Mouse (Mus musculus) erythroblast, embryonic 14.5 days (primary cell): ENCODE measurements around the gene Abca4. TPM values are rescaled to one million over a fixed set of nuclear protein-coding genes. Genes with fewer than 3 reads are reported as not detected.

Source experiments
- H3K27me3 ChIP-seq: 2 replicates; pipeline ENCODE4 v1.6.1; 2012; ENCODE audit warnings: inconsistent platforms; ENCODE audit not compliant: control insufficient read depth
- H3K36me3 ChIP-seq: 2 replicates; pipeline ENCODE4 v1.6.1; 2012; ENCODE audit warnings: mild to moderate bottlenecking, inconsistent platforms; ENCODE audit not compliant: control insufficient read depth
- H3K4me1 ChIP-seq: 2 replicates; pipeline ENCODE4 v1.6.1; 2012; ENCODE audit warnings: inconsistent platforms; ENCODE audit not compliant: control insufficient read depth
- H3K4me3 ChIP-seq: replicated peaks from 2 replicates; pipeline ENCODE3; 2012; ENCODE audit warnings: moderate library complexity, mild to moderate bottlenecking, inconsistent platforms
- H3K9me3 ChIP-seq: 2 replicates; pipeline ENCODE4 v1.6.1; 2012; ENCODE audit warnings: low read length, inconsistent platforms, mixed read lengths; ENCODE audit not compliant: control insufficient read depth
- GATA1 ChIP-seq: IDR thresholded peaks from 2 replicates; pipeline ENCODE4 v1.6.1; 2012; ENCODE audit warnings: low read length, inconsistent platforms, mixed read lengths
- TAL1 ChIP-seq: IDR thresholded peaks from 3 replicates; pipeline ENCODE4 v1.6.1; 2012; ENCODE audit warnings: low read length, inconsistent platforms, mixed read lengths
- polyA plus RNA-seq: library from polyadenylated mRNA; stranded (reverse); fragments of >175 nt; gene quantifications from 2 replicates; pipeline ENCODE4 v1.2.3, GENCODE M21; 2012

The Abca4 gene
- polyA plus RNA-seq, 1 experiment: 0.05 TPM

DNA sequence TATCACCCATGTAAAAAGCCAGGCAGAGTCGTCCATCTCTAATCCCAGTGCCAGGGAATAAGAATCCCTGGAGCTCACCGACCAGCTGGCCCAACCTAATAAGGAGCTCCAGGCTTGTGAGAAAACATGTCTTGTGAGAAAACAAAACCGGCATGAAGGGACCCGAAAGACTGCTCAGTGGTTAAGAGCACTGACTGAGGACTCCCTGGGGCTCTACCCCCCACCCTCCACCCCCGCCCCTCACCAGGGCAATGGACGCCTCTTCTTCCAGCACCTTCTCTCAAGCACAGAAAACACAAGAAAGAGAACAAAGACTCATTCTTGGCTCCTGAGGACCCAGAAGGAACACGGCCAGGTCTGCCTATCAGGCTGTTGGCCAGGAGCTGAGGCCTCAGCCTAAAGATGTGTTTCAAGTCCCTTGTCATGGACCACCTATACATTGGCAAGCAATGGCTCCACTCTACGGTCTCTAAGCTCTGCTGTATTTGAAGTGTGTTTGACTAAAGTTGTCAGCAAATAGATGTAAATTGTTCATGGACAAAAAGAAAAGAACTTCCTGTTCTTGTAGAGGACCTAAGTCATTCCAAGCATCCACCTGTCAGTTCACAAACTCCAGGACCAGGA is 23.1 kb upstream of the Abca4 start:
- TF ChIP-seq GATA1: no peak
- TF ChIP-seq TAL1: no peak
- Histone ChIP-seq H3K9me3 (no peaks in the 10 kb centered on the region), H3K27me3 (no peaks in the 10 kb centered on the region)

DNA sequence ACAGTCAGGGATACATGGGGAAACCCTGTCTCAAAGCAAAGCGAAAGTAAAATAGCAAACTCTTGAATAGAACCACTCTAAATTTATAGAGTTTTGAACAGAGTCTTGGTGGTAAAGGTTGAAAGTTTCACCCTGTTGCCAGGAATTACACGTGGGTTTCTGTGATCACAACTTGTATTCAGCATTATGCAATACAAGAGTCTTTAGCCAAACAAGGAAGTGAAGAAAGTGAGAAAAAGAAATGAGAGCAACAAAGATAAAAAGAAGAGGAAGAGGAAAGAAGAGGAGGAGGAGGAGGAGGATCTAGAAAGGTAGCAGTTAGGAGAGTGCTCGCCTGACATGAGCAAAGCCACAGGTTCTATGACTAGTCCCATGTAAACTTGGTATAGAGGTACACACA is 21.9 kb upstream of the Abca4 start:
- TF ChIP-seq GATA1 (no peak), TAL1 (no peak)

More for the DNA sequence above, 23.1 kb upstream of the Abca4 start:
- Histone ChIP-seq H3K4me1 (no peaks in the 10 kb centered on the region), H3K36me3 (no peaks in the 10 kb centered on the region), H3K4me3 (no peak overlapping the region)

DNA sequence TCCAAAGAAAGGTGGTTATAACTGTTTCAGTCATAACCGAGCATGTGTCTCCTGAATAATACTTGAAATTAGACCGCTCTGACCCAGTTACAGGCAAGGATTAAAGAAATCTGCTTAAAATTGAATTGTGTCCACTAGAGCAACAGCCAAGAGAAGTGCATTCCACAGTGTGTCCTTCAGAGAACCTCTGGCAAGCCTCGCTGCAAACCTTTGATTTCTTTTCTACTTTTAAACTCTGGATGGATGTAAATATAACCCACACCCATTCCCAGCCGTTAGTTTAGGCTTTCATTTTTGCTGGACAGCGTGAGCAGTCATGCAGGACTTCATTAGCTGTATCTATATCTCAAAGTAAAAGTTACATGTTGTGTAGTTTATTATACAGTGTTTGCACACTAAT is 17.6 kb upstream of the Abca4 start:
- H3K4me3 ChIP-seq: no peak overlapping the region
- no peak for TF ChIP-seq TAL1
- no peak for TF ChIP-seq GATA1
- no peaks in the 10 kb centered on the region for H3K4me1 ChIP-seq
- no peaks in the 10 kb centered on the region for H3K27me3 ChIP-seq
- no peaks in the 10 kb centered on the region for H3K36me3 ChIP-seq
- H3K9me3 ChIP-seq: no peaks in the 10 kb centered on the region

More for the DNA sequence above, 21.9 kb upstream of the Abca4 start:
- no peaks in the 10 kb centered on the region for H3K9me3 ChIP-seq
- H3K27me3 ChIP-seq: no peaks in the 10 kb centered on the region
- H3K4me3 ChIP-seq: no peak overlapping the region
- no peaks in the 10 kb centered on the region for H3K36me3 ChIP-seq
- H3K4me1 ChIP-seq: no peaks in the 10 kb centered on the region

DNA sequence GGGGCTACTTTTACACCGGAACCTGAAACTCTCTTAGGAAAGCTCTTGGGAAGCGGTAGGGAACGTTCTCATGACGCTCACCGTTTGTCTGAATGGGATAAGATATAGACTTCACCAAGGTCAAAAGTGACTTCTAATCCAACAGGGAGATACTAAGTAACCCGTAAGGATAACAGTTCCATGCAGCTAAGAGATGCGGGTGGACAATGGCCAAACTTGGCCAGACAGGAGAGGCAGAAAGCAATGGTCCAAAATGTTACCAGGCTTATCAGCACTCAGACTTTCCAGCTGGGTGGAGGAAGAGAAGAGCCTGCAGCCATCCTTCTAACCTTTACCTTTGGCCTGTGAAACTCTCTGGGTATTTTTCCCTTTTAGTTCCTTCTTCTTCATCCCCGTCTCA is 16.5 kb upstream of the Abca4 start:
- Histone ChIP-seq H3K27me3 (no peaks in the 10 kb centered on the region), H3K9me3 (no peaks in the 10 kb centered on the region), H3K4me1 (no peaks in the 10 kb centered on the region), H3K36me3 (no peaks in the 10 kb centered on the region), H3K4me3 (no peak overlapping the region)
- TF ChIP-seq GATA1 (no peak), TAL1 (no peak)

DNA sequence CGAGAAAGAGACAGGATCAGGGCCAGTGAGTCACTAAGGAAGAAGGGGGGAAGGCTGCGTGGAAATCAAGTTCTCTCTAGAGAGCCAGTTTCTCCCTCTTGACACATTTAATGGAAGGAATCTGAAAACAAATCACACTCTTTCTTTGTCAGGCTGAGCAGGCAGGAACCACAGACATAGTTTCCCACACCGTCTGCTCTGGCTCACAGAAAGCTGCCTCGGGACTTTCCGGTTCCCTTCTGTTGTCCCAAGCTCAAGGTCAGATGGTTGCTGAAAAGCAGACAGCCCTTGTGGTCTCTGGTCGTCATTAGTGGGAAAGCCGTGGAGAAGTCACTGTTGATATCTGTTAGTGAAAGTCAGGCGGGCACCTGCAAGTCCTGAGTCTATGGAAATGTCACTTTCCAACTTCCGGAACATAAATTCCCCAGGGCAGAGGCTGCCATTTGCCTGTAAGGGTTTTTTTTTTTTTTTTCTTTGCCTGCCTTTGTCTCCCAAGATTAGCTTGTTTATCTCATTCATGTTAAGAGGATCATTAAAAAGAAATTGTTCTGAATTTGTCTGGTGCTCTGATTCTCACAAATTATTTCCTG is 10.9 kb upstream of the Abca4 start:
- no peaks in the 10 kb centered on the region for H3K4me1 ChIP-seq
- H3K27me3 ChIP-seq: no peaks in the 10 kb centered on the region
- no peaks in the 10 kb centered on the region for H3K36me3 ChIP-seq
- no peak overlapping the region for H3K4me3 ChIP-seq
- TF ChIP-seq TAL1 (no peak), GATA1 (no peak)
- no peaks in the 10 kb centered on the region for H3K9me3 ChIP-seq

DNA sequence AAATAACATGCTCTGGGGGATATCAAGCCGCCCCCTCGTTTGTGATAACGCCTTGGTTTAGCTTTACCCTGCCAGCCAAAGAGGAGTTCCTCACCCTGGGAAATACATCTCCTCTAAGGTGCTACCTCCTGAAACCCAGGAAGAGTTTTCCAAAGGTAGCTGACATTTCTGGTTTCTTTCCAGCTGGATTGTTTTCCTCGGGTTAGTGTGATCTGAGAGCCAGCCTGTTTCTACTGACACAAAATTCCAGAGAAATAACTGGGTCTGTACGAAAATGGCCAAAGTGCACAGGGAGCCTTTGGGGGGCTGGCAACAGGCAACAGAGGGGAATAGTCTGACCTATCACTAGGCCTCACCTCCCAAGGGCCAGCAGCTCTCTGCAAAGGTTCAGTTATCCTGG is 10.0 kb upstream of the Abca4 start:
- no peak overlapping the region for H3K4me3 ChIP-seq
- H3K4me1 ChIP-seq: no peaks in the 10 kb centered on the region
- H3K27me3 ChIP-seq: no peaks in the 10 kb centered on the region
- no peaks in the 10 kb centered on the region for H3K9me3 ChIP-seq
- TF ChIP-seq GATA1 (no peak), TAL1 (no peak)
- H3K36me3 ChIP-seq: no peaks in the 10 kb centered on the region

DNA sequence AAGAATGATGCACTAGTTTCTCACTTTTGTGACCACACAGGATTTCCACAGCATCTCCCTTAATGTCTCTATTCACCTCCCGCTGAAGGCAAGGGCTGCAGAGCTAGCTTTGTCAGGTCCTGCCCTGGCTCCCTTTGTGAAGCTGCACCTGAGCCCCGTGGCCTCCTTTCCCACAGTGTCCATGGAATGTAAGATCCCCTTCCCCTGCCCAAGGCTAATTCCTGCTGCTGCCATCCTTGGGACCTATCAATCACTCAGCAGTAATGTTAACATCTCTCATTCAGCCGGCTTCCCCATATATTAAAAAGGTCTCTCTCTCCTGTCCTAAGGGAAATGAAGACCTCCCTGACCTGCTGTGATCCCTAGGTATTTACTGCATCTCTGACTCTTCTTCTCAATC is 9.2 kb upstream of the Abca4 start:
- no peaks in the 10 kb centered on the region for H3K4me1 ChIP-seq
- TF ChIP-seq GATA1: no peak
- TF ChIP-seq TAL1: no peak
- no peaks in the 10 kb centered on the region for H3K36me3 ChIP-seq

DNA sequence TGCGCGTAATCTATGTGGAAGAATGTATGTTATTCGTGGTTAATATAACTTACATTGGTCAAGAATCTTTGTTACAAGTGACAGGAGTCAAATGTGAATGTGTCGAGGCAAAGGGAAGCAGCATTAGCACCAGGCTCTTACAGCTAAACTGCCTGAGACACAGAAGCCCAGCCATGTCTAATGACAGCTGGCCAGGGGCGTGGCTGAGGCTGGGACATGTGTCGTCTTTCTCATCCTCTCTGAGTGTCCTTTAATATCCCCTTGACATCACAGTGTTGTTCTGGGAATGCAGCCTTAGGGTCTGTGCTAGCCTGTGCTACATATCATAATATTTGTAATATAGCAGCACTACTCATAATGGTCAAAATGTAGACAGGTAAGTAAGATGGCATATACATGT is 3.7 kb upstream of the Abca4 start:
- H3K4me1 ChIP-seq: no peaks in the 10 kb centered on the region
- peaks cover 25% of the 10 kb centered on the region for H3K27me3 ChIP-seq
- no peak for TF ChIP-seq TAL1
- H3K9me3 ChIP-seq: no peaks in the 10 kb centered on the region
- H3K4me3 ChIP-seq: no peak overlapping the region
- no peaks in the 10 kb centered on the region for H3K36me3 ChIP-seq

More for the DNA sequence above, 9.2 kb upstream of the Abca4 start:
- H3K4me3 ChIP-seq: no peak overlapping the region
- H3K27me3 ChIP-seq: no peaks in the 10 kb centered on the region
- no peaks in the 10 kb centered on the region for H3K9me3 ChIP-seq

DNA sequence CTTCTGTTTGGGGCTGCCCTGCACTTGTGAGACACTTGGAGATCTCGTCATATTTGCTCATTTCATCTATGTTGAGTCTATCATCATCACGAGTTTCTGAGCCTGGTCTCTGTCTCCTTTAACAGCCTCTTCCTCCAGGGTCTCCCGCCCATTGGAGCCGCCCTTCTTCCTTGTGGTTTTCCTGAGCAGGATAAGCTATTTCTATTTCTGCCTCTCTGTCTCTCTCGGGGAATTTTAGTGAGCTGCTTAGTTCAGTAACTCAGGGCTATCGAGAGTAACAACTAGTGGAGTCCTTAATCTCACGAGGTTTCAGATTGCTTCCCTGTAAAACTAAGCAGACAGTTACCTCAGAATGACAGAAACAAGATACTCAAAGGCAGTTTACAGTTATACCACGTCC is 1.1 kb upstream of the Abca4 start:
- H3K27me3 ChIP-seq: peaks cover 27% of the 10 kb centered on the region
- no peaks in the 10 kb centered on the region for H3K36me3 ChIP-seq
- H3K9me3 ChIP-seq: no peaks in the 10 kb centered on the region
- no peak overlapping the region for H3K4me3 ChIP-seq
- TF ChIP-seq GATA1: no peak
- TF ChIP-seq TAL1: no peak
- H3K4me1 ChIP-seq: no peaks in the 10 kb centered on the region

DNA sequence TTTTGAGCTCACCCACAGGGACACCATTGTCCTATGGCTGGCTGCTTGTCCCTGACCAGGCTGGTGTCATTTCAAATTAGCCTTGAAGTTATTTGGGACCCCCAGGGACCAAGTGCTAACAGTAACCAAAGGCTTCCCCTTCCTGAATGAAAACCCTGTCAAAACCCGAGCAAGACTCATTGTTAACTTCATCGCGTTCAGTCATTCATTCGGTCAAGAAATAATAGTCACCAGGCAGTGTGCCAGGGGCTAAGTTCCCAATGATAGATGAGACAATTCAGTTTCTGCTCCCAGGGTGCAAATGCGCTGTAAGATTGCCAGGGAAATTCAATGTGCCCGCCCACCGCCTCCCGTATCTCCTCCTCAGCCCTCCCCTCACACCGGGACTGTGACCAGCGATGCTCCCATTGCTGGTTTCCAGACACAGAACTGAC is 2.0 kb downstream of the Abca4 start:
- H3K36me3 ChIP-seq: no peaks in the 10 kb centered on the region
- no peak for TF ChIP-seq TAL1
- no peak for TF ChIP-seq GATA1
- no peaks in the 10 kb centered on the region for H3K9me3 ChIP-seq
- H3K4me3 ChIP-seq: no peak overlapping the region
- H3K4me1 ChIP-seq: no peaks in the 10 kb centered on the region; the same call in none of the 2 replicates
- H3K27me3 ChIP-seq: peaks cover 27% of the 10 kb centered on the region
